Mouse (Mus musculus): ENCODE data around the gene Sirt7. TPM values are rescaled to one million over a fixed set of nuclear protein-coding genes. Genes with fewer than 3 reads are reported as not detected.
A peak's percentile ranks its signal among the peaks of the same experiment; 100 is the strongest.

Gene Sirt7
- polyA plus RNA-seq, 1 experiment: 98.2 TPM

- no peak for TF ChIP-seq POLR2A (IDR thresholded peaks at IDR 0.05; ENCODE audit: extremely low read depth, insufficient read depth, low read length)
- TF ChIP-seq CTCF (IDR thresholded peaks at IDR 0.05; ENCODE audit: extremely low read depth, insufficient read depth, low read length): no peak
- no peaks in the 10 kb centered on the region for H3K4me1 ChIP-seq (ENCODE audit: control insufficient read depth, insufficient read depth, low read length)
- H3K27ac ChIP-seq (ENCODE audit: insufficient read depth, low read length): no peak overlapping the region
- peak overlapping the region; percentile 34 for H3K4me3 ChIP-seq (ENCODE audit: insufficient read depth, low read length)
Observed at GRCm38 (mm10) chr11:120642939-120643600, 18.0 kb upstream of the Sirt7 start.

- TF ChIP-seq CTCF (IDR thresholded peaks at IDR 0.05; ENCODE audit: extremely low read depth, insufficient read depth, low read length) (no peak), POLR2A (IDR thresholded peaks at IDR 0.05; ENCODE audit: extremely low read depth, insufficient read depth, low read length) (no peak)
- H3K4me1 ChIP-seq (ENCODE audit: control insufficient read depth, insufficient read depth, low read length): no peaks in the 10 kb centered on the region
- no peak overlapping the region for H3K27ac ChIP-seq (ENCODE audit: insufficient read depth, low read length)
- H3K4me3 ChIP-seq (ENCODE audit: insufficient read depth, low read length): no peak overlapping the region
Observed at GRCm38 (mm10) chr11:120641869-120642268, 16.8 kb upstream of the Sirt7 start.

GRCm38 (mm10) chr11:120641255-120641654, 16.2 kb upstream of the Sirt7 start:
- Histone ChIP-seq H3K4me3 (ENCODE audit: insufficient read depth, low read length) (no peak overlapping the region), H3K27ac (ENCODE audit: insufficient read depth, low read length) (no peak overlapping the region), H3K4me1 (ENCODE audit: control insufficient read depth, insufficient read depth, low read length) (no peaks in the 10 kb centered on the region)
- TF ChIP-seq CTCF (IDR thresholded peaks at IDR 0.05; ENCODE audit: extremely low read depth, insufficient read depth, low read length) (no peak), POLR2A (IDR thresholded peaks at IDR 0.05; ENCODE audit: extremely low read depth, insufficient read depth, low read length) (no peak)

- Histone ChIP-seq H3K4me3 (ENCODE audit: insufficient read depth, low read length) (no peak overlapping the region), H3K27ac (ENCODE audit: insufficient read depth, low read length) (no peak overlapping the region), H3K4me1 (ENCODE audit: control insufficient read depth, insufficient read depth, low read length) (peaks cover 13% of the 10 kb centered on the region)
- TF ChIP-seq POLR2A (IDR thresholded peaks at IDR 0.05; ENCODE audit: extremely low read depth, insufficient read depth, low read length) (no peak), CTCF (IDR thresholded peaks at IDR 0.05; ENCODE audit: extremely low read depth, insufficient read depth, low read length) (no peak)
Observed at GRCm38 (mm10) chr11:120634810-120635209, 9.8 kb upstream of the Sirt7 start.

GRCm38 (mm10) chr11:120633520-120634343, 8.7 kb upstream of the Sirt7 start, which contains the start of gene Mafg:
Mafg (minus strand) TSS chr11:120633600.
- Histone ChIP-seq H3K4me1 (ENCODE audit: control insufficient read depth, insufficient read depth, low read length) (peaks cover 13% of the 10 kb centered on the region), H3K27ac (ENCODE audit: insufficient read depth, low read length) (peak within 1 kb of the TSS; percentile 76), H3K4me3 (ENCODE audit: insufficient read depth, low read length) (peak within 1 kb of the TSS; percentile 67)
- TF ChIP-seq CTCF (IDR thresholded peaks at IDR 0.05; ENCODE audit: extremely low read depth, insufficient read depth, low read length) (no peak), POLR2A (IDR thresholded peaks at IDR 0.05; ENCODE audit: extremely low read depth, insufficient read depth, low read length) (peak; percentile 54; the same call in 1 of the 2 replicates)

- peak overlapping the region; percentile 76 for H3K27ac ChIP-seq (ENCODE audit: insufficient read depth, low read length)
- H3K4me1 ChIP-seq (ENCODE audit: control insufficient read depth, insufficient read depth, low read length): peaks cover 13% of the 10 kb centered on the region
- no peak for TF ChIP-seq POLR2A (IDR thresholded peaks at IDR 0.05; ENCODE audit: extremely low read depth, insufficient read depth, low read length)
- no peak for TF ChIP-seq CTCF (IDR thresholded peaks at IDR 0.05; ENCODE audit: extremely low read depth, insufficient read depth, low read length)
- H3K4me3 ChIP-seq (ENCODE audit: insufficient read depth, low read length): peak overlapping the region; percentile 67
Observed at GRCm38 (mm10) chr11:120632559-120633519, 7.8 kb upstream of the Sirt7 start.

GRCm38 (mm10) chr11:120631726-120632448, 6.8 kb upstream of the Sirt7 start:
- H3K4me3 ChIP-seq (ENCODE audit: insufficient read depth, low read length): peak overlapping the region; percentile 67
- no peak for TF ChIP-seq POLR2A (IDR thresholded peaks at IDR 0.05; ENCODE audit: extremely low read depth, insufficient read depth, low read length)
- TF ChIP-seq CTCF (IDR thresholded peaks at IDR 0.05; ENCODE audit: extremely low read depth, insufficient read depth, low read length): no peak
- H3K4me1 ChIP-seq (ENCODE audit: control insufficient read depth, insufficient read depth, low read length): peaks cover 13% of the 10 kb centered on the region
- no peak overlapping the region for H3K27ac ChIP-seq (ENCODE audit: insufficient read depth, low read length)

- peak overlapping the region; percentile 88 for H3K27ac ChIP-seq (ENCODE audit: insufficient read depth, low read length)
- peaks cover 13% of the 10 kb centered on the region for H3K4me1 ChIP-seq (ENCODE audit: control insufficient read depth, insufficient read depth, low read length)
- no peak for TF ChIP-seq CTCF (IDR thresholded peaks at IDR 0.05; ENCODE audit: extremely low read depth, insufficient read depth, low read length)
- no peak for TF ChIP-seq POLR2A (IDR thresholded peaks at IDR 0.05; ENCODE audit: extremely low read depth, insufficient read depth, low read length)
- H3K4me3 ChIP-seq (ENCODE audit: insufficient read depth, low read length): peak overlapping the region; percentile 67; the same call in 1 of the 2 replicates
Observed at GRCm38 (mm10) chr11:120630881-120631725, 6.1 kb upstream of the Sirt7 start.

Data from cortical plate, adult 2 months (tissue).